Mouse (Mus musculus) embryonic facial prominence, embryonic 13.5 days (tissue): Measurements from ENCODE around the gene Pfkm. TPM values are rescaled to one million over a fixed set of nuclear protein-coding genes. Genes with fewer than 3 reads are reported as not detected.

ENCODE experiments used
- ATAC-seq: fragments of 200-750 bp; cut with Nextera tagmentation; 2 replicates; pipeline ENCODE4 v1.8.0; 2017; ENCODE audit warnings: low read depth; ENCODE audit not compliant: insufficient number of reproducible peaks, insufficient read depth, low FRiP score, low TSS enrichment
- H3K27ac ChIP-seq: fragments of 300-500 bp; sonication (generic); 2 replicates; pipeline ENCODE4 v1.5.1; 2015; ENCODE audit warnings: moderate library complexity, mild to moderate bottlenecking, inconsistent platforms
- H3K27me3 ChIP-seq: fragments of 300-500 bp; sonication (generic); 2 replicates; pipeline ENCODE4 v1.6.1; 2015; ENCODE audit warnings: mild to moderate bottlenecking, inconsistent platforms
- H3K36me3 ChIP-seq: fragments of 300-500 bp; sonication (generic); 2 replicates; pipeline ENCODE4 v1.6.1; 2015; ENCODE audit warnings: mild to moderate bottlenecking, inconsistent platforms
- H3K4me1 ChIP-seq: fragments of 300-500 bp; sonication (generic); 2 replicates; pipeline ENCODE4 v1.6.1; 2015; ENCODE audit warnings: inconsistent platforms
- H3K4me2 ChIP-seq: fragments of 300-500 bp; sonication (generic); 2 replicates; pipeline ENCODE4 v1.6.1; 2015; ENCODE audit warnings: moderate library complexity, mild to moderate bottlenecking, inconsistent platforms
- H3K4me3 ChIP-seq: fragments of 300-500 bp; sonication (generic); 2 replicates; pipeline ENCODE4 v1.5.1; 2015; ENCODE audit warnings: mild to moderate bottlenecking, inconsistent platforms
- H3K9ac ChIP-seq: fragments of 300-500 bp; sonication (generic); 2 replicates; pipeline ENCODE4 v1.6.1; 2015; ENCODE audit warnings: mild to moderate bottlenecking, inconsistent platforms
- H3K9me3 ChIP-seq: fragments of 300-500 bp; sonication (generic); 2 replicates; pipeline ENCODE4 v1.6.1; 2016; ENCODE audit warnings: inconsistent platforms
- WGBS: fragments of 180-500 bp; shearing (Covaris S2); methylation state at CpG from one replicate; pipeline ENCODE4 v1.1.7; 2015; ENCODE audit warnings: mixed read lengths; 5-methylcytosine and 5-hydroxymethylcytosine counted together
- polyA plus RNA-seq: library from polyadenylated mRNA; unstranded; fragments of >200 nt; fragmentation: Nextera tagmentation; extraction: Ambion mirVana; gene quantifications from 2 replicates; pipeline ENCODE4 v1.2.1, GENCODE M21; 2015

Pfkm gene
- polyA plus RNA-seq, 1 experiment from 2014 or later: 47.0 TPM

- 77% methylated on average over 6 of the region's 6 CpGs for WGBS
- Histone ChIP-seq H3K27me3 (no peaks in the 10 kb centered on the region), H3K36me3 (no peaks in the 10 kb centered on the region), H3K4me3 (no peak overlapping the region), H3K4me1 (peaks cover 25% of the 10 kb centered on the region), H3K9ac (no peak overlapping the region), H3K27ac (no peak overlapping the region), H3K9me3 (no peaks in the 10 kb centered on the region), H3K4me2 (no peak overlapping the region)
- ATAC-seq: no peak
Measured at GRCm38 (mm10) chr15:98106506-98106905, 14.1 kb downstream of the Pfkm start.

- ATAC-seq: no peak
- peak overlapping the region; percentile 70 for H3K4me3 ChIP-seq
- H3K4me1 ChIP-seq: peaks cover 25% of the 10 kb centered on the region
- WGBS: 85% methylated on average over 6 of the region's 6 CpGs
- no peak overlapping the region for H3K4me2 ChIP-seq
- H3K27me3 ChIP-seq: no peaks in the 10 kb centered on the region
- no peaks in the 10 kb centered on the region for H3K9me3 ChIP-seq
- H3K9ac ChIP-seq: 0 out of 2 replicates have a peak overlapping the region, but pooled peaks have one; percentile 88
- H3K27ac ChIP-seq: no peak overlapping the region
- peaks cover 7% of the 10 kb centered on the region for H3K36me3 ChIP-seq
Measured at GRCm38 (mm10) chr15:98107230-98107629, 14.8 kb downstream of the Pfkm start.

- H3K36me3 ChIP-seq: peaks cover 13% of the 10 kb centered on the region
- no peak for ATAC-seq
- WGBS: 37% methylated on average over 11 of the region's 11 CpGs
Measured at GRCm38 (mm10) chr15:98107703-98108296, 15.4 kb downstream of the Pfkm start.

GRCm38 (mm10) chr15:98108297-98109152 is 16.1 kb downstream of the Pfkm start:
- H3K9ac ChIP-seq: peak overlapping the region; percentile 88
- peaks cover 25% of the 10 kb centered on the region for H3K4me1 ChIP-seq
- H3K36me3 ChIP-seq: peaks cover 17% of the 10 kb centered on the region
- no peaks in the 10 kb centered on the region for H3K27me3 ChIP-seq
- peak overlapping the region; percentile 87 for H3K27ac ChIP-seq
- WGBS: 1% methylated on average over 37 of the region's 37 CpGs
- H3K4me2 ChIP-seq: peak overlapping the region; percentile 79
- H3K9me3 ChIP-seq: no peaks in the 10 kb centered on the region
- H3K4me3 ChIP-seq: peak overlapping the region; percentile 70
- peak; percentile 90 for ATAC-seq

More at GRCm38 (mm10) chr15:98107703-98108296, 15.4 kb downstream of the Pfkm start:
- Histone ChIP-seq H3K4me2 (peak overlapping the region; percentile 79), H3K9me3 (no peaks in the 10 kb centered on the region), H3K4me3 (peak overlapping the region; percentile 70), H3K4me1 (peaks cover 25% of the 10 kb centered on the region), H3K9ac (peak overlapping the region; percentile 88), H3K27ac (peak overlapping the region; percentile 87; the same call in 1 of the 2 replicates), H3K27me3 (no peaks in the 10 kb centered on the region)

GRCm38 (mm10) chr15:98111791-98112190 is 19.4 kb downstream of the Pfkm start:
- no peaks in the 10 kb centered on the region for H3K9me3 ChIP-seq
- no peak overlapping the region for H3K4me3 ChIP-seq
- H3K27ac ChIP-seq: no peak overlapping the region
- 77% methylated on average over 5 of the region's 5 CpGs for WGBS
- H3K4me1 ChIP-seq: peaks cover 25% of the 10 kb centered on the region
- no peak overlapping the region for H3K4me2 ChIP-seq
- no peak overlapping the region for H3K9ac ChIP-seq
- ATAC-seq: no peak
- no peaks in the 10 kb centered on the region for H3K27me3 ChIP-seq
- H3K36me3 ChIP-seq: peaks cover 45% of the 10 kb centered on the region

GRCm38 (mm10) chr15:98114098-98114851 is 21.9 kb downstream of the Pfkm start:
- WGBS: 79% methylated on average over 10 of the region's 10 CpGs
- Histone ChIP-seq H3K9me3 (no peaks in the 10 kb centered on the region), H3K9ac (no peak overlapping the region), H3K4me1 (peaks cover 11% of the 10 kb centered on the region), H3K27ac (no peak overlapping the region), H3K4me3 (no peak overlapping the region), H3K4me2 (no peak overlapping the region), H3K36me3 (peaks cover 67% of the 10 kb centered on the region), H3K27me3 (no peaks in the 10 kb centered on the region)
- no peak for ATAC-seq

GRCm38 (mm10) chr15:98114852-98115778 is 22.7 kb downstream of the Pfkm start:
- no peak for ATAC-seq
- Histone ChIP-seq H3K4me3 (no peak overlapping the region), H3K4me2 (no peak overlapping the region), H3K27me3 (no peaks in the 10 kb centered on the region), H3K4me1 (peaks cover 5% of the 10 kb centered on the region; the same call in 1 of the 2 replicates), H3K9me3 (no peaks in the 10 kb centered on the region), H3K36me3 (peaks cover 75% of the 10 kb centered on the region), H3K9ac (no peak overlapping the region; the same call in 1 of the 2 replicates), H3K27ac (no peak overlapping the region)
- 85% methylated on average over 10 of the region's 10 CpGs for WGBS

GRCm38 (mm10) chr15:98115779-98116163 is 23.4 kb downstream of the Pfkm start:
- no peaks in the 10 kb centered on the region for H3K27me3 ChIP-seq
- H3K4me2 ChIP-seq: no peak overlapping the region
- no peak overlapping the region for H3K27ac ChIP-seq
- H3K36me3 ChIP-seq: peaks cover 82% of the 10 kb centered on the region
- no peak overlapping the region for H3K9ac ChIP-seq
- WGBS: 92% methylated on average over 9 of the region's 9 CpGs
- no peaks in the 10 kb centered on the region for H3K4me1 ChIP-seq
- H3K4me3 ChIP-seq: no peak overlapping the region
- no peaks in the 10 kb centered on the region for H3K9me3 ChIP-seq
- no peak for ATAC-seq

GRCm38 (mm10) chr15:98116287-98116686 is 23.9 kb downstream of the Pfkm start:
- no peak for ATAC-seq
- Histone ChIP-seq H3K27me3 (no peaks in the 10 kb centered on the region), H3K27ac (no peak overlapping the region), H3K4me2 (no peak overlapping the region), H3K9me3 (no peaks in the 10 kb centered on the region), H3K9ac (no peak overlapping the region), H3K4me1 (no peaks in the 10 kb centered on the region), H3K36me3 (peaks cover 87% of the 10 kb centered on the region), H3K4me3 (no peak overlapping the region)
- 87% methylated on average over 5 of the region's 5 CpGs for WGBS

- 84% methylated on average over 12 of the region's 12 CpGs for WGBS
- H3K9me3 ChIP-seq: no peaks in the 10 kb centered on the region
- H3K4me3 ChIP-seq: no peak overlapping the region
- H3K27ac ChIP-seq: no peak overlapping the region
- no peak overlapping the region for H3K9ac ChIP-seq
- H3K36me3 ChIP-seq: peaks cover 94% of the 10 kb centered on the region
- H3K4me1 ChIP-seq: no peaks in the 10 kb centered on the region
- H3K27me3 ChIP-seq: no peaks in the 10 kb centered on the region
- H3K4me2 ChIP-seq: no peak overlapping the region
- ATAC-seq: no peak
Measured at GRCm38 (mm10) chr15:98119363-98119762, 27.0 kb downstream of the Pfkm start.
